Mouse (Mus musculus): ENCODE measurements around the gene Gtf2ird2. TPM values are rescaled to one million over a fixed set of nuclear protein-coding genes. Genes with fewer than 3 reads are reported as not detected.
A peak's percentile ranks its signal among the peaks of the same experiment; 100 is the strongest.

Gtf2ird2 gene
- polyA plus RNA-seq, 1 experiment from 2014 or later, result 7.5 TPM

- Histone ChIP-seq H3K27ac (ENCODE audit: low read depth) (0 out of 2 replicates have a peak overlapping the region, but pooled peaks have one; percentile 27), H3K4me2 (ENCODE audit: low read length) (no peak overlapping the region), H3K27me3 (replicated peaks; ENCODE audit: control insufficient read depth, insufficient read depth, low read length) (no peaks in the 10 kb centered on the region), H3K36me3 (ENCODE audit: control insufficient read depth, insufficient read depth, low read length) (peaks cover 21% of the 10 kb centered on the region), H3K9me3 (ENCODE audit: control insufficient read depth, low read length) (no peaks in the 10 kb centered on the region), H3K4me3 (ENCODE audit: low read depth, low read length) (no peak overlapping the region), H3K9ac (ENCODE audit: low read length) (no peak overlapping the region), H3K4me1 (replicated peaks; ENCODE audit: control insufficient read depth, insufficient read depth, low read length) (peaks cover 31% of the 10 kb centered on the region)
- WGBS, result 27% methylated on average over 7 of the region's 7 CpGs
- ATAC-seq (replicated peaks; ENCODE audit: low FRiP score, low TSS enrichment, low read depth) (no peak), DNase-seq (ENCODE audit: low spot score) (no peak)
These were observed 48.7 kb downstream of the Gtf2ird2 start for GRCm38 (mm10) chr5:134232568-134232967.

DNA sequence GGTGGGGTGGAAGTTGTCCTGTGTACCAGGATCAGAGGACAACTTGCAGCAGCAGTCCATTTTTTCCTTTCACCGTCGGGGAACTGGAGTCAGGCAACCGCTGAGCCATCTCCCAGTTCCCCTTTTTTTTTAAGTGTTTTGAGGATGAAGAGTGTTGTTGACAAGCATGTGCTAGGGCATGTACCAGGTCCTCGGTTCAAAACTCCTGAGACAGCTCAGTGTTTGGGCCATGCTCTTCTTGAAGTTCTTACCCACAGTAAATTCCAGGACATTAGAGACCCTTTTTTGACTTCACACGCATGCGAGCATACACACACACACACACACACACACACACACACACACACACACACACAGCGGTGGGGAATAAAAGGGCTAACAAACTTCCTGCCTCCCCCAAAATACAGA is 49.4 kb downstream of the Gtf2ird2 start:
- no peaks in the 10 kb centered on the region for H3K27me3 ChIP-seq (replicated peaks; ENCODE audit: control insufficient read depth, insufficient read depth, low read length)
- H3K9ac ChIP-seq (ENCODE audit: low read length), result no peak overlapping the region
- H3K27ac ChIP-seq (ENCODE audit: low read depth), result no peak overlapping the region
- ATAC-seq (replicated peaks; ENCODE audit: low FRiP score, low TSS enrichment, low read depth) (no peak), DNase-seq (ENCODE audit: low spot score) (no peak)
- no peak overlapping the region for H3K4me2 ChIP-seq (ENCODE audit: low read length)
- WGBS, result 52% methylated on average over 7 of the region's 7 CpGs
- peaks cover 31% of the 10 kb centered on the region for H3K4me1 ChIP-seq (replicated peaks; ENCODE audit: control insufficient read depth, insufficient read depth, low read length)
- H3K9me3 ChIP-seq (ENCODE audit: control insufficient read depth, low read length), result no peaks in the 10 kb centered on the region
- H3K4me3 ChIP-seq (ENCODE audit: low read depth, low read length), result no peak overlapping the region
- H3K36me3 ChIP-seq (ENCODE audit: control insufficient read depth, insufficient read depth, low read length), result peaks cover 28% of the 10 kb centered on the region

DNA sequence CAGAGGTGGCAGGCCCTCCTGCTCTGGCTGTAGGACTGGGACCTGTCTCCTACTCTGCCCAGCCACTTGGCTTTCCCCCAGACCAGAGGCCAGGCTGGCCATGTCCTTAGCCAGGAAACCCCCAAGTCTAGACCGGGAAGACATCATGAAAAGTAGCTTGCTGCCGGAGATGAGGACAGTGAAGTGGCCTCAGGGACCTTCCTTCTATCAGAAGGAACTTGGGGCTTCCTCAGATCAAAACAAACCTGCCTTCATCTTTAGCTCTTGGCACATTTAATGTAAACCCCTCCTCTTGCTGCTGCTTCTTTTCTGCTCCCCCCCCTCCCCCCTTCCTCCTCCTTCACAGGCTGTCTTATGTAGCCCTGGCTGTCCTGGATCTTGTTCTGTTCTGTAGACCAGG is 50.4 kb downstream of the Gtf2ird2 start:
- H3K27ac ChIP-seq (ENCODE audit: low read depth), result peak overlapping the region; percentile 22; the same call in 1 of the 2 replicates
- H3K36me3 ChIP-seq (ENCODE audit: control insufficient read depth, insufficient read depth, low read length), result peaks cover 37% of the 10 kb centered on the region
- no peak for DNase-seq (ENCODE audit: low spot score)
- H3K9ac ChIP-seq (ENCODE audit: low read length), result no peak overlapping the region
- H3K9me3 ChIP-seq (ENCODE audit: control insufficient read depth, low read length), result no peaks in the 10 kb centered on the region
- no peak for ATAC-seq (replicated peaks; ENCODE audit: low FRiP score, low TSS enrichment, low read depth)
- WGBS, result 46% methylated on average over 2 of the region's 2 CpGs
- H3K4me3 ChIP-seq (ENCODE audit: low read depth, low read length), result no peak overlapping the region
- no peaks in the 10 kb centered on the region for H3K27me3 ChIP-seq (replicated peaks; ENCODE audit: control insufficient read depth, insufficient read depth, low read length)
- H3K4me2 ChIP-seq (ENCODE audit: low read length), result no peak overlapping the region
- peaks cover 31% of the 10 kb centered on the region for H3K4me1 ChIP-seq (replicated peaks; ENCODE audit: control insufficient read depth, insufficient read depth, low read length)

DNA sequence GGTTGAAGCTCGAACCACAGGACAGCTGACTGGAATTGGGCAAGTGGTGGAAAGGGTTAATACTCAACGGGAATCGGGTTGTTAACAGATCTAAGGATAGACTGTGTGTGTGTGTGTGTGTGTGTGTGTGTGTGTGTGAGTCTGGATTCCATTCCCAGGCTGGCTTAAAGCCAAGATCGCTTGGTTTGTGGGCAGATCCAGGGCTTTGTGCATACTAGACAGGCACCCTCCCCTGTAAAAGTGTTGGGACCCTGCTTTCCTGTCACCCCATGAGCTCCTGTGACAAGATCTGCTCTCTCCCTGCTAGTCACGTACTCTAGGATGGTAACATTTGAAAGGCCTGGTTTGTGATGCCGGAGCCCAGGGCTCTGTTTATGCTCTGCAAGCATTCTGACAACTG is 51.3 kb downstream of the Gtf2ird2 start:
- H3K27me3 ChIP-seq (replicated peaks; ENCODE audit: control insufficient read depth, insufficient read depth, low read length), result no peaks in the 10 kb centered on the region
- H3K36me3 ChIP-seq (ENCODE audit: control insufficient read depth, insufficient read depth, low read length), result peaks cover 46% of the 10 kb centered on the region
- DNase-seq (ENCODE audit: low spot score) (peak; percentile 74), ATAC-seq (replicated peaks; ENCODE audit: low FRiP score, low TSS enrichment, low read depth) (peak; percentile 22; the same call in 1 of the 2 replicates)
- peak overlapping the region; percentile 54 for H3K27ac ChIP-seq (ENCODE audit: low read depth)
- H3K4me1 ChIP-seq (replicated peaks; ENCODE audit: control insufficient read depth, insufficient read depth, low read length), result peaks cover 31% of the 10 kb centered on the region
- peak overlapping the region; percentile 22; the same call in 1 of the 2 replicates for H3K9ac ChIP-seq (ENCODE audit: low read length)
- H3K4me3 ChIP-seq (ENCODE audit: low read depth, low read length), result no peak overlapping the region
- no peak overlapping the region for H3K4me2 ChIP-seq (ENCODE audit: low read length)
- 25% methylated on average over 6 of the region's 6 CpGs for whole genome bisulfite sequencing
- no peaks in the 10 kb centered on the region for H3K9me3 ChIP-seq (ENCODE audit: control insufficient read depth, low read length)

DNA sequence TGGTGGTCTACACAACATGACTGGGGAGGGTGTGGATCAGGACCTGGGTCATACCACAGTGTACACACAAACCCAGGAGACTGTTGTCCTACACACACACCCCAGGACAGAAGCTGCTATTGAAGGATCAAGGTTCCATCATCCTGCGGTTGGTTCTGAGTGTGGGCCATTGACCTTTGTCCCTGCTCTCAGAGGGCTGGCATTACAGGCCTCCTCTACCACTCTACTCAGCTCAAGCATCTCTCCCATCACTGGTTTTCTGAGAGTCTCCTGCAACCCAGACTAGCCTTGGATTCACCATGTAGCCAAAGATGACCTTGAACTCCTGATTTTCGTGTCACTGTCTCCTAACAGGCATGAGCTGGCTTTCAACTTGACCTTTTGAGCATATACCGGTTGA is 52.4 kb downstream of the Gtf2ird2 start:
- H3K9me3 ChIP-seq (ENCODE audit: control insufficient read depth, low read length), result no peaks in the 10 kb centered on the region
- no peak overlapping the region for H3K27ac ChIP-seq (ENCODE audit: low read depth)
- H3K27me3 ChIP-seq (replicated peaks; ENCODE audit: control insufficient read depth, insufficient read depth, low read length), result no peaks in the 10 kb centered on the region
- ATAC-seq (replicated peaks; ENCODE audit: low FRiP score, low TSS enrichment, low read depth) (no peak), DNase-seq (ENCODE audit: low spot score) (no peak)
- no peak overlapping the region for H3K4me3 ChIP-seq (ENCODE audit: low read depth, low read length)
- 82% methylated on average over 3 of the region's 3 CpGs for WGBS
- no peak overlapping the region for H3K9ac ChIP-seq (ENCODE audit: low read length)
- H3K36me3 ChIP-seq (ENCODE audit: control insufficient read depth, insufficient read depth, low read length), result peaks cover 58% of the 10 kb centered on the region
- H3K4me1 ChIP-seq (replicated peaks; ENCODE audit: control insufficient read depth, insufficient read depth, low read length), result peaks cover 31% of the 10 kb centered on the region
- no peak overlapping the region for H3K4me2 ChIP-seq (ENCODE audit: low read length)

DNA sequence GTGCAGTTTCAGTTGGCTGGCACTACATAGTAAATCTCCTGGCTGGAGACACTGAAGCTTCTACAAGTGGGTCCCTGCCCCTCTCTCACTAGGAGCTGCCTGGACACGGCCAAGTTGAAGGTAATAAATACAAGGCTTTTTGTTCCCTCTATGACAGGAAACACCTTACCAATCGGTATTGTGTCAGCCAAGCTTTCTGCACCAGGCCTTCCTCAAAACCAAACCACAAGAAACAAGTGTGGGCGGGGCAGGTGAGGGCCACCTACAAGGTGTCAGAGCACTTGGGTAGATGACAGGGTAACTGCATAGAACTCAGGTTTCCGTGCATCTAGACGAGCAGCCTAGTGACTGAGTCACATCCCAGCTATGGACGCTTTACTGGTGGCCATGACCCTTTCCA is 53.0 kb downstream of the Gtf2ird2 start:
- H3K27me3 ChIP-seq (replicated peaks; ENCODE audit: control insufficient read depth, insufficient read depth, low read length), result no peaks in the 10 kb centered on the region
- H3K4me1 ChIP-seq (replicated peaks; ENCODE audit: control insufficient read depth, insufficient read depth, low read length), result peaks cover 31% of the 10 kb centered on the region
- no peak overlapping the region for H3K4me2 ChIP-seq (ENCODE audit: low read length)
- DNase-seq (ENCODE audit: low spot score) (no peak), ATAC-seq (replicated peaks; ENCODE audit: low FRiP score, low TSS enrichment, low read depth) (no peak)
- no peak overlapping the region for H3K27ac ChIP-seq (ENCODE audit: low read depth)
- H3K4me3 ChIP-seq (ENCODE audit: low read depth, low read length), result no peak overlapping the region
- WGBS, result 87% methylated on average over 6 of the region's 6 CpGs
- no peak overlapping the region for H3K9ac ChIP-seq (ENCODE audit: low read length)
- no peaks in the 10 kb centered on the region for H3K9me3 ChIP-seq (ENCODE audit: control insufficient read depth, low read length)
- peaks cover 63% of the 10 kb centered on the region for H3K36me3 ChIP-seq (ENCODE audit: control insufficient read depth, insufficient read depth, low read length)

GRCm38 (mm10) chr5:134237508-134237907 is 53.7 kb downstream of the Gtf2ird2 start:
- Histone ChIP-seq H3K27me3 (replicated peaks; ENCODE audit: control insufficient read depth, insufficient read depth, low read length) (no peaks in the 10 kb centered on the region), H3K27ac (ENCODE audit: low read depth) (no peak overlapping the region), H3K4me3 (ENCODE audit: low read depth, low read length) (no peak overlapping the region), H3K4me2 (ENCODE audit: low read length) (no peak overlapping the region), H3K9ac (ENCODE audit: low read length) (no peak overlapping the region), H3K9me3 (ENCODE audit: control insufficient read depth, low read length) (no peaks in the 10 kb centered on the region), H3K4me1 (replicated peaks; ENCODE audit: control insufficient read depth, insufficient read depth, low read length) (peaks cover 28% of the 10 kb centered on the region), H3K36me3 (ENCODE audit: control insufficient read depth, insufficient read depth, low read length) (peaks cover 70% of the 10 kb centered on the region)
- 91% methylated on average over 11 of the region's 11 CpGs for WGBS
- ATAC-seq (replicated peaks; ENCODE audit: low FRiP score, low TSS enrichment, low read depth) (no peak), DNase-seq (ENCODE audit: low spot score) (no peak)

GRCm38 (mm10) chr5:134237936-134238760 is 54.3 kb downstream of the Gtf2ird2 start:
- Histone ChIP-seq H3K4me2 (ENCODE audit: low read length) (no peak overlapping the region), H3K9ac (ENCODE audit: low read length) (no peak overlapping the region), H3K27me3 (replicated peaks; ENCODE audit: control insufficient read depth, insufficient read depth, low read length) (no peaks in the 10 kb centered on the region), H3K27ac (ENCODE audit: low read depth) (no peak overlapping the region), H3K4me1 (replicated peaks; ENCODE audit: control insufficient read depth, insufficient read depth, low read length) (peaks cover 22% of the 10 kb centered on the region), H3K4me3 (ENCODE audit: low read depth, low read length) (no peak overlapping the region), H3K36me3 (ENCODE audit: control insufficient read depth, insufficient read depth, low read length) (peaks cover 77% of the 10 kb centered on the region), H3K9me3 (ENCODE audit: control insufficient read depth, low read length) (no peaks in the 10 kb centered on the region)
- ATAC-seq (replicated peaks; ENCODE audit: low FRiP score, low TSS enrichment, low read depth) (no peak), DNase-seq (ENCODE audit: low spot score) (no peak)
- 84% methylated on average over 28 of the region's 28 CpGs for whole genome bisulfite sequencing

DNA sequence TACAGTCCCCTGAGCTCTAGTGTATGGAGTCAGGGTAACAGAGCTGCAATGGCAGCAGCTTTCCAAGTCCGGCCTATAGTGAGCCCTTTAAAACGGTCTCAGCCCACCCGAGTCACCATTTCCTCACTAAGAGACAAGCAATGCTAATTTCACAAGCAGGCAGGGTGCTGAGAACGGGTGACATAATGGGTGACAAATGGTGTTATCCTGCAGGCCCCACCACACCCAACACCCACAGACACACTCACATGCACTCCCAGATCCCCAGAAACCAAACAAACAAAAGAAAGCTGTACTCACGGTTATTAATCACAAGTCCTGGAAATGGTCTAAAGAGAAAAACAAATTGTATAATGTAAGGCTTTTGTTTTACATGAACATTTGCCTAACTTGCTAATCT is 58.0 kb downstream of the Gtf2ird2 start:
- Histone ChIP-seq H3K27ac (ENCODE audit: low read depth) (no peak overlapping the region), H3K27me3 (replicated peaks; ENCODE audit: control insufficient read depth, insufficient read depth, low read length) (no peaks in the 10 kb centered on the region), H3K9ac (ENCODE audit: low read length) (no peak overlapping the region), H3K4me3 (ENCODE audit: low read depth, low read length) (no peak overlapping the region), H3K4me2 (ENCODE audit: low read length) (no peak overlapping the region), H3K36me3 (ENCODE audit: control insufficient read depth, insufficient read depth, low read length) (peaks cover 100% of the 10 kb centered on the region), H3K4me1 (replicated peaks; ENCODE audit: control insufficient read depth, insufficient read depth, low read length) (no peaks in the 10 kb centered on the region), H3K9me3 (ENCODE audit: control insufficient read depth, low read length) (no peaks in the 10 kb centered on the region)
- ATAC-seq (replicated peaks; ENCODE audit: low FRiP score, low TSS enrichment, low read depth) (no peak), DNase-seq (ENCODE audit: low spot score) (no peak)
- 74% methylated on average over 5 of the region's 5 CpGs for WGBS

Measured in intestine, embryonic 14.5 days (tissue).